Mouse (Mus musculus) heart, postnatal 25 days (tissue): ENCODE results near the gene Gm49366. TPM values are rescaled to one million over a fixed set of nuclear protein-coding genes. Genes with fewer than 3 reads are reported as not detected.
"Not testable (repeated sequence)": the region's sequence is repeated elsewhere in the genome, so short reads cannot be mapped to it uniquely, and the experiment has no call there.

Source experiments
- DNase-seq: peaks from one replicate; pipeline ENCODE4 v3.0.0; 2022; ENCODE audit warnings: low spot score
- intact Hi-C: fragments of 180-260 bp; cut with DNase I; formaldehyde crosslinking; loops from one replicate; pipeline ENCODE4 v1.15.1; 2025
- total RNA-seq, 2 experiments: library from RNA; stranded (reverse); gene quantifications; 2 replicates each; pipeline ENCODE4 v1.2.3; 2021

Gm49366 gene
- total RNA-seq, 2 experiments from 2014 or later, result not detected

GRCm38 (mm10) chr12:84029043-84029442 lies 9.7 kb upstream of the Gm49366 start:
- intact Hi-C loops, DNase-seq: not testable (repeated sequence)

DNA sequence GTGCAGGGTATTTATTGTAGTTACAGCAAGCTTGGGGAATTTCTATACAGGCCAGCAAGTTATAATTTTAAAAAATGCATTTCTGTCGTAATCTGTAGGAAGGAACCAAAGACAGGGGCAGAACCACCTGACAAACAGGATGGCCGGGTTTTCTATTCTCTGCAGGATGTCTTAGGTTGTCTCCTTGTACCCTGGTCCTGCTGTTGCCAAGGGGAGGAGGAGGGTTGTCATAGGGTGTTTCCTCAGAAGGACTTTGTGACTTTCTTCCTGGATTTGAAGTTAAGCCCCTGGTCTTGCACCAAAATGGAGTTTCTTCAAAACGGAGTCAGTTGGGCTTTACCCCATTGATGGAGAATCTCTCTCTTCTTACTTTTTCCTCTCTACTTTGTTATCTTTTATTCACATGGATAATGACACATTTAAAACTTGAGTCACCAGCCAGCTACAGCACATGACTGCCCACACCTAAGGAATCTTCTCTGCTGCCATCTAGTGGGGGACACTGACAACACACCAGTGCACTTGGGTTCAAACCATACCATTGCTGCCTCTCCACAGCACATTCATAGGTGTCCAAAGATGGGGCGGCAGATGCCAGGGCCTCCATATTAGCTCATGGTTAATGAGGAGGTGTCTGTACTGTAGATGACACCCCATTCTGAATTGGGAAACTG lies 7.9 kb upstream of the Gm49366 start:
- intact Hi-C loops, result loop anchor here (5.0 to 10.0 kb wide), 2 partner anchors 43 to 316 kb away; partner anchors contain the start of gene Acot2
- DNase-seq, result peak; percentile 44

DNA sequence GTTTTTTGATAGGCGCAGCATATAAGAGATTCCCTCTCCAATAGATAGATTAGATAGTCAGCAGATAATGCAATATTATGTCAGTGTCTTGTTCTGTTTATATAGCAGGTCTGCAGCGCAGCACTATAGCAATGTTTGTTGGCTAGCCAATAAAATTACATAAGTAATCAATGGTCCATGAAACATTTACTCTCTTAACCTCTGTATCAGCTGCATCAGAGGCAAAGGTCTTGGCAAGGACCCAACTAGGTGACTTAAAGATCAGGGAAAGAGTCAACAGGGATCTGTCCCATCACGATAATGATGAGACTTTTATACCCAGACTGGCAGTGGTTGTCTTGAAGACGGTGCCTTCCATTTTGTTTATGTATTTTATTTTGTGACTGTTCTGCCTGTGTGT lies 5.9 kb upstream of the Gm49366 start:
- DNase-seq, result no peak
- intact Hi-C loops, result loop anchor here (1.0 to 10.0 kb wide), 3 partner anchors 46 to 318 kb away; partner anchors contain the start of gene Acot2

- not testable (repeated sequence) for DNase-seq
- intact Hi-C loops, result loop anchor here (5.0 to 10.0 kb wide), 2 partner anchors 46 to 319 kb away; partner anchors contain the start of gene Acot2
These were observed 5.4 kb upstream of the Gm49366 start for GRCm38 (mm10) chr12:84033302-84033701.

DNA sequence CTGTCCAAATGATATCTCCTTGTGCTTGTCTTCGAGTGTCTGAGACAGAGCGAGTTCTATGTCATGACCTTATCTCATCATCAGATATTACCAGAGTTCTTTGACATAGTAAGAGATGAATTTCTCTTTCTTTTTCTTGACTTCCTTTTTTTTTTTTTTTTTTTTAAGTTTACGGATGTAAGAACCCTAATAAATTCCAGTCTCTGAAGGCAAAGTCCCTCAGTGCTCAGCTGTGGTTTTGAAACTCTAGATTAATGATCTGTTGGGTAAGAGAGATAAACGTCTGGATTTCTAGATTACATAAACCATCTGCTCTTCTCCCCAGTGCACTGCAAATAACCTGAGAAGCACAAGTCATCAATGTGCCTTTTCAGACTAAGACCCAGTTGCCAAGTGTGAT lies 4.6 kb upstream of the Gm49366 start:
- DNase-seq, result no peak
- intact Hi-C loops, result loop anchor here (5.0 to 10.0 kb wide), 2 partner anchors 47 to 319 kb away; partner anchors contain the start of gene Acot2

GRCm38 (mm10) chr12:84038241-84038640 lies 494 bp upstream of the Gm49366 start, which contains the start of gene Acot4:
Gene Acot4 (plus strand): TSS chr12:84038379.
- not testable (repeated sequence) for DNase-seq
- intact Hi-C loops, result loop anchor here (10.0 kb wide), 1 partner anchor 323 kb away; no protein-coding TSS in a partner anchor

- intact Hi-C loops, result no loop called here
- DNase-seq, result no peak
These were observed 3.5 kb downstream of the Gm49366 start for GRCm38 (mm10) chr12:84042248-84042647.

DNA sequence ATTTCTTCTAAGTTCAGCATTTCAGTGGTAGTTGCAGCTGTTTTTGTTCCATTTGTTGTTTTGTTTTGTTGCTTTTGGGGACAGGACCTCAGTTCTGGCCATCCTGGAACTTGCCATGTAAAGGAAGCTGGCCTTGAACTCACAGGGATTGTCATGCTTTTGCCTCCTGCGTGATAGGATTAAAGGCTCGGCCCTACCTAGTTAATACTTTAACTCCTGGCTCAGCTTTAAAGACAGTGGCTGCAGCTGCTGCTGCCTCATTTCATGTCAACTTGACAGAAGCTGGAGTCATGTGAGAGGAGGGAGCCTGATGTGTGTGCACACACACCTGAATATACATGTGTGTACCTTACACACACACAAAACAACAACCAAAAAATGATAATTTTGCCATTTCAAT lies 5.3 kb downstream of the Gm49366 start:
- intact Hi-C loops, result no loop called here

GRCm38 (mm10) chr12:84046906-84047305 lies 8.2 kb downstream of the Gm49366 start:
- no peak for DNase-seq
- intact Hi-C loops, result no loop called here

More for the DNA sequence above, 5.3 kb downstream of the Gm49366 start:
- DNase-seq, result no peak

DNA sequence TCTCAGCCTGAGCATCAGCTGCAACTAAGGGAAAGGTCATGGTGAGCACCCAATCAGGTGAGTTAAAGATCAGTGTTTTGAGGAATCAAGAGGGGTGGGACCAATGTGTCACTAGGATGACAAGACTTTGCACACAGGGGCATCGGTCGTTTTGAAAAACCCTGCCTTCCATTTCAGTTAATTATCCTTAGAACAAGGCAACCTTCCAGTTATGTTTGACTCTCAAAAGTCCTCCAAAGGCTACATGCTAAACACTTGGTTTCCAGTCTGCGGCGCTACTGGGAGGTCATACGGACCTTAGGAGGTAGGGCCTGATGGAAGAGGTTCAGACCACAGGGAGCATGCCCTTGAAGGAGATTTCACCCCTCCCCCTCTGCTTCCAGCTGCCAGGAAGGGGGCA lies 12.0 kb downstream of the Gm49366 start:
- intact Hi-C loops, DNase-seq: not testable (repeated sequence)

- no peak for DNase-seq
- intact Hi-C loops, result no loop called here
These were observed 13.3 kb downstream of the Gm49366 start, which contains the start of gene Acot3 for GRCm38 (mm10) chr12:84051937-84052474. Gene Acot3 (plus strand): TSS chr12:84052144.

- no peak for DNase-seq
- intact Hi-C loops, result no loop called here
These were observed 13.9 kb downstream of the Gm49366 start for GRCm38 (mm10) chr12:84052609-84053008.

GRCm38 (mm10) chr12:84053173-84053572 lies 14.4 kb downstream of the Gm49366 start:
- intact Hi-C loops, result no loop called here
- DNase-seq, result no peak

DNA sequence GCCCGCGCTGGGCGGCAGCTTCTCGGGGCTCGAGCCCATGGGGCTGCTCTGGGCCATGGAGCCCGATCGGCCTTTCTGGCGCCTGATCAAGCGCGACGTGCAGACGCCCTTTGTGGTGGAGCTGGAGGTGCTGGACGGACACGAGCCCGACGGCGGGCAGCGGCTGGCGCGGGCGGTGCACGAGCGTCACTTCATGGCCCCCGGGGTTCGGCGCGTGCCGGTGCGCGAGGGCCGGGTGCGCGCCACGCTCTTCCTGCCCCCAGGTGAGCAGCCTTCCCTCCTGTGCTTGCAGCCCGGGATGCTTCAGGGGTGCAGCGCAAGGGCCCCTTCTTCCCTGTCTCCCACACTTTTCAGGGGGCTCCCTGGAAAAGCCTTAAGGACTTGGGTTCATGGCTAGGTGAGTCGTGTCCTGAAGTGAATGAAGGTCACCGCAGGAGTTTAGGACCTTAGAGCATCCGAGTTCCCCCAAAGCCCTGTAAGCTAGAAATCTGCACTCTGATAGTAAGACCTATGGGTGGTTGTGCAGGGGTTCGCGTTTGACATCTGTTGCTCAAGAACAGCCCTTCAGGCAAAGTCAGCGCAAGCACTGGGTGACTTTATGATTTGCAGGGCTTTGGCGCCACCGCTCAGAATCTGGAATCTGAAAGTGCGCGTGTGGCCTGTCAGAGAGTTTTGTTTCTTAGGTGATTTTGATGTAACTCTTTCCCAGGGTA lies 15.1 kb downstream of the Gm49366 start:
- no peak for DNase-seq
- intact Hi-C loops, result no loop called here

DNA sequence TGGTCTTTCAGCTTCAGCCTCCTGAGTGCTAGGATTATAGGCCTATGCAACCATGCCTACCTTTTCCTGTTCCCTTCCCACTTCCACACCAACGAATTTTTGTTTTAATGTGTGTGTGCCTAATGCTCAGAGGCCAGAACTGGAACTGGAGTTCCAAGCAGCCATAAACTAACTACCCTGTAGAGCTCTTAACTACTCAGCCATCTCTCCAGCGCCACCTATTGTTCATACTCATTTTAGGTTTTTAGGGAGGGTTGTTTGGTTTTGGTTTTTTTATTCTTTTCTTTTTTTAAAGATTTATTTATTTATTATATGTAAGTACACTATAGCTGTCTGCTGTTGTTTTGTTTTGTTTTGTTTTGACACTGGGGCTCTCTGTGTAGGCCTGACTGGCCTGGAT lies 22.2 kb downstream of the Gm49366 start:
- no peak for DNase-seq
- intact Hi-C loops, result loop anchor here (2.0 kb wide), 1 partner anchor 88 kb away; no protein-coding TSS in a partner anchor

DNA sequence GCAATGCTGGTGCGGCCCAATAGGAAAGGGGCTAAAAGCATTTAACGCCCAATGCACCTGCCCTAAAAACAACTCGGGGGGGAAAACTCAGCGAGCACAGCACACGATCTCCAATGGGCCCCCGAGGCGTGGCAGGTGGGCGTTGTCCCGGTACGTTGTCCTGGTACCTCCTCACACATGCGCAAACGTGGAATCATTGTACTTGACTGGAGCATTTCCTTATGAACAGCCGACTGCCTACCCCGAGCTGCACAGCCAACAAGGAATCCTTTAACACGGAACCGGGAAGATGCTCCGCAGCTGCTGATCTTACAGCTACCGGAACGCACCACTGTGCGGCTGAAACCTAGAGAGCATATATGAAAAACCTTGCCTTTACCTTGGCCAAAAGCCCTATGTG lies 23.6 kb downstream of the Gm49366 start:
- no peak for DNase-seq
- intact Hi-C loops, result no loop called here

GRCm38 (mm10) chr12:84063228-84063627 lies 24.5 kb downstream of the Gm49366 start:
- no peak for DNase-seq
- intact Hi-C loops, result no loop called here

GRCm38 (mm10) chr12:84063833-84064232 lies 25.1 kb downstream of the Gm49366 start:
- DNase-seq, result no peak
- intact Hi-C loops, result no loop called here

DNA sequence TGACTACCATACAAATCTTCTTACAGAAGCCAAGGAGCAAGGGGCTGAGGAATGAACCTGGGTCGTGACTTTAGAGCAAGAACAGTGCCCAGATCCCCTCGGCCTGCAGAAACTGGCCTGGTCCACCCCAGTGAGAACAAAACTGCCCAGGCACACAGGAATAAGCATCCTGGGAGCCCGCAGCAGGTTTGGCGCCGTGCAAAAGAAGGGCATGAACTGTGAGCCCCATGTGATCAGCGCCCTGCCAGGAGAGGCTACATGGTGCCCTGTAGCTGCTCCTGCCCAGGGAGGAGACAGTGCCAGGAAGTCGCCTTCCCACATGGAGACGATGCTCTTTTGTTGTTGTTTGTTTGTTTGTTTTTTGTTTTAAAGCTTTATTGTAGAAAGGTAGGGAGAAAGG lies 25.9 kb downstream of the Gm49366 start:
- DNase-seq, result no peak
- intact Hi-C loops, result no loop called here

GRCm38 (mm10) chr12:84067752-84068151 lies 29.0 kb downstream of the Gm49366 start:
- intact Hi-C loops, result no loop called here
- DNase-seq, result no peak

- intact Hi-C loops, result no loop called here
- no peak for DNase-seq
These were observed 29.6 kb downstream of the Gm49366 start for GRCm38 (mm10) chr12:84068296-84068695.
